In genomic region chr14:58786791-58787491, GRCm38 (mm10) we compare ENCODE assay signal across 8 mouse cellular contexts.
A peak's percentile ranks its signal among the peaks of the same experiment; 100 is the strongest.
DNase-seq lines count a peak whose midpoint lies in the region; ATAC-seq and TF ChIP-seq lines count a peak whose summit lies in the region.
"Had no signal": no experiment of that assay in that cellular context is flagged by ENCODE, and none has a peak within 500 bp of the region (broad histone marks: within the 10 kb centered on the region; RNA-seq: fewer than 3 reads in every experiment).

No protein-coding gene starts in this region.

- H3K36me3 ChIP-seq in kidney, postnatal 0 days (ENCODE audit: insufficient read depth, low read length), result no peaks in the 10 kb centered on the region
- H3K36me3 ChIP-seq in lung, embryonic 16.5 days (ENCODE audit: control insufficient read depth, insufficient read depth, low read length), result no peaks in the 10 kb centered on the region
- H3K36me3 ChIP-seq: limb, embryonic 15.5 days had no signal

- H3K27ac ChIP-seq in kidney, postnatal 0 days, result no peak overlapping the region; the same call in 1 of the 2 replicates
- no peak overlapping the region for H3K27ac ChIP-seq in lung, embryonic 16.5 days (ENCODE audit: low read length)
- H3K27ac ChIP-seq: limb, embryonic 15.5 days had no signal

- DNase-seq in kidney, postnatal 0 days (ENCODE audit: low spot score), result peak; percentile 60
- no peak for DNase-seq in kidney, postnatal 25 days
- peak; percentile 87 for DNase-seq in cerebellum, postnatal 25 days
- no peak for DNase-seq in thymus, postnatal 4 days
- DNase-seq in spleen, postnatal 36 days (ENCODE audit: low spot score in 2 of 2), result no peak

- H3K9ac ChIP-seq in kidney, postnatal 0 days (ENCODE audit: low read depth, low read length), result no peak overlapping the region
- no peak overlapping the region for H3K9ac ChIP-seq in lung, embryonic 16.5 days (ENCODE audit: low read length)
- H3K9ac ChIP-seq: limb, embryonic 15.5 days had no signal

- no peaks in the 10 kb centered on the region for H3K27me3 ChIP-seq in kidney, postnatal 0 days (ENCODE audit: insufficient read depth, low read length)
- no peaks in the 10 kb centered on the region for H3K27me3 ChIP-seq in lung, embryonic 16.5 days (ENCODE audit: control insufficient read depth, insufficient read depth, low read depth, low read length)
- H3K27me3 ChIP-seq: limb, embryonic 15.5 days had no signal

- TF ChIP-seq CTCF in kidney, postnatal 0 days (IDR thresholded peaks at IDR 0.05; ENCODE audit: low read depth), result no peak

- no peaks in the 10 kb centered on the region for H3K9me3 ChIP-seq in kidney, postnatal 0 days (replicated peaks; ENCODE audit: low read length)
- H3K9me3 ChIP-seq in lung, embryonic 16.5 days (ENCODE audit: control insufficient read depth, low read length), result no peaks in the 10 kb centered on the region
- H3K9me3 ChIP-seq: limb, embryonic 15.5 days had no signal

- ATAC-seq in kidney, postnatal 0 days (replicated peaks; ENCODE audit: low FRiP score, low read depth), result no peak
- peak; percentile 96 for ATAC-seq in cerebellum, adult (ENCODE audit: insufficient number of reproducible peaks, low FRiP score, low TSS enrichment)
- ATAC-seq in lung, embryonic 16.5 days (ENCODE audit: low read depth), result peak; percentile 90

- no peaks in the 10 kb centered on the region for H3K4me1 ChIP-seq in kidney, postnatal 0 days (replicated peaks; ENCODE audit: insufficient read depth, low read length)
- peaks cover 6% of the 10 kb centered on the region for H3K4me1 ChIP-seq in lung, embryonic 16.5 days (replicated peaks; ENCODE audit: control insufficient read depth, insufficient read depth, low read length)

- no peak overlapping the region for H3K4me2 ChIP-seq in kidney, postnatal 0 days (ENCODE audit: low read length)
- no peak overlapping the region for H3K4me2 ChIP-seq in lung, embryonic 16.5 days (ENCODE audit: low read depth, low read length)
- H3K4me2 ChIP-seq: limb, embryonic 15.5 days had no signal

- 73% methylated on average over 4 of the region's 4 CpGs for WGBS in kidney, postnatal 0 days
- 91% methylated on average over 4 of the region's 4 CpGs for WGBS in lung, embryonic 16.5 days

- H3K4me3 ChIP-seq in kidney, postnatal 0 days (replicated peaks; ENCODE audit: low read depth, low read length), result no peak overlapping the region
- no peak overlapping the region for H3K4me3 ChIP-seq in lung, embryonic 16.5 days (ENCODE audit: low read length)
- H3K4me3 ChIP-seq: limb, embryonic 15.5 days had no signal

Comparison
In these comparisons a context has a peak if more than half of its experiments do, and no peak if none do; other contexts are left out.
1. DNase-seq: peak in kidney, postnatal 0 days (single experiment) and cerebellum, postnatal 25 days (2 of 2); none in kidney, postnatal 25 days (0 of 2), thymus, postnatal 4 days (single experiment) and spleen, postnatal 36 days (0 of 2).